Mouse (Mus musculus): ENCODE data around the gene Hist1h2bg.

DNA sequence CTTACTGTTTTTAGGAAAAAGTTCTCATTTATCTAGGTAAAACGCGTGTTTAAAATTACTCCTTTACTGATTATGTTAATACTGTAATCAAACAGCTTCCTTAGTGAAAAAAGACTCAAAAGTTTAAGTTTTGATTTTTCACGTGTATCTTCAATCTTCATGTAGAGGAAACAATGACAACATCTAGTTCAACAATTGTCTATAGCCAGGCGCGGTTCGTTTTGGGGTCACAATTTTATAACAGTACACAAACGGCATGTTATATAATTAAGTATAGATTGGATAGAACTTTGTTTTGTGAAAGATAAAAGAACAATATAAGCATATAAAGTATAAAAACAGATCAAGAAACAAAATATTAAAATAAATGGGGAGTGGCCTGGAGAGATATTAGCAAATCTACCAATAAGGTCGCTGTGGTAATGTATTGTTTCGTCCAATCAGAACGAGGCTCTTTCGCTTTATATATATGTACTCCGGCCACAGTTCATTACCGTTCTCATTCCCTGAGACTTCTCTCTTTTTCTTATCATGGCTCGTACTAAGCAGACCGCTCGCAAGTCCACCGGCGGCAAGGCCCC lies 4.2 kb downstream of the Hist1h2bg start, which contains the start of gene Hist1h3d:
- TF ChIP-seq EP300 (IDR thresholded peaks at IDR 0.05; ENCODE audit: low read depth) = no peak
- TF ChIP-seq CTCF (IDR thresholded peaks at IDR 0.05; ENCODE audit: low read depth) = no peak

Data from heart, postnatal 0 days (tissue).